Mouse (Mus musculus): ENCODE data around the gene Cacna1c.

The Cacna1c gene

GRCm38 (mm10) chr6:118673974-118674695 lies 522.1 kb downstream of the Cacna1c start:
- DNase-seq (ENCODE audit: low spot score): no peak

GRCm38 (mm10) chr6:118653331-118653730 lies 542.9 kb downstream of the Cacna1c start:
- no peak for DNase-seq (ENCODE audit: low spot score)

- DNase-seq (ENCODE audit: low spot score): no peak
Observed at GRCm38 (mm10) chr6:118649121-118649783, 547.0 kb downstream of the Cacna1c start.

- peak; percentile 79 for DNase-seq (ENCODE audit: low spot score)
Observed at GRCm38 (mm10) chr6:118646265-118647061, 549.8 kb downstream of the Cacna1c start.

- DNase-seq (ENCODE audit: low spot score): no peak
Observed at GRCm38 (mm10) chr6:118644866-118645265, 551.4 kb downstream of the Cacna1c start.

- no peak for DNase-seq (ENCODE audit: low spot score)
Observed at GRCm38 (mm10) chr6:118643541-118643940, 552.7 kb downstream of the Cacna1c start.

GRCm38 (mm10) chr6:118641671-118642325 lies 554.4 kb downstream of the Cacna1c start:
- DNase-seq (ENCODE audit: low spot score): no peak

- DNase-seq (ENCODE audit: low spot score): no peak
Observed at GRCm38 (mm10) chr6:118639816-118640215, 556.4 kb downstream of the Cacna1c start.

GRCm38 (mm10) chr6:118638911-118639310 lies 557.3 kb downstream of the Cacna1c start:
- no peak for DNase-seq (ENCODE audit: low spot score)

GRCm38 (mm10) chr6:118632491-118632890 lies 563.7 kb downstream of the Cacna1c start:
- DNase-seq (ENCODE audit: low spot score): no peak

GRCm38 (mm10) chr6:118630006-118630405 lies 566.2 kb downstream of the Cacna1c start:
- no peak for DNase-seq (ENCODE audit: low spot score)

GRCm38 (mm10) chr6:118626246-118626645 lies 570.0 kb downstream of the Cacna1c start:
- DNase-seq (ENCODE audit: low spot score): no peak

- DNase-seq (ENCODE audit: low spot score): no peak
Observed at GRCm38 (mm10) chr6:118623609-118624008, 572.6 kb downstream of the Cacna1c start.

- DNase-seq (ENCODE audit: low spot score): no peak
Observed at GRCm38 (mm10) chr6:118621866-118622265, 574.4 kb downstream of the Cacna1c start.

- no peak for DNase-seq (ENCODE audit: low spot score)
Observed at GRCm38 (mm10) chr6:118621406-118621805, 574.8 kb downstream of the Cacna1c start.

- DNase-seq (ENCODE audit: low spot score): no peak
Observed at GRCm38 (mm10) chr6:118608906-118609305, 587.3 kb downstream of the Cacna1c start.

GRCm38 (mm10) chr6:118605974-118606373 lies 590.2 kb downstream of the Cacna1c start:
- DNase-seq (ENCODE audit: low spot score): no peak

- DNase-seq (ENCODE audit: low spot score): no peak
Observed at GRCm38 (mm10) chr6:118603825-118604224, 592.4 kb downstream of the Cacna1c start.

GRCm38 (mm10) chr6:118595681-118596055 lies 600.5 kb downstream of the Cacna1c start:
- no peak for DNase-seq (ENCODE audit: low spot score)

- DNase-seq (ENCODE audit: low spot score): no peak
Observed at GRCm38 (mm10) chr6:118594833-118595680, 601.2 kb downstream of the Cacna1c start.

GRCm38 (mm10) chr6:118594070-118594469 lies 602.1 kb downstream of the Cacna1c start:
- DNase-seq (ENCODE audit: low spot score): no peak

All from ovary, postnatal 36 days (tissue).